Mouse (Mus musculus): ENCODE measurements around the gene Abhd13. TPM values are rescaled to one million over a fixed set of nuclear protein-coding genes. Genes with fewer than 3 reads are reported as not detected.

Gene Abhd13
- total and polyA plus RNA-seq, 3 experiments = 14.0 to 15.5 TPM; not detected in 1

- H3K79me2 ChIP-seq (ENCODE audit: control insufficient read depth, insufficient read depth, low read length, poor library complexity) = no peaks in the 10 kb centered on the region
- H3K27me3 ChIP-seq (ENCODE audit: control insufficient read depth in 1 of 2, insufficient read depth in 2 of 2, low read length in 2 of 2) = no peaks in the 10 kb centered on the region
- no peaks in the 10 kb centered on the region for H3K36me3 ChIP-seq (ENCODE audit: control insufficient read depth in 1 of 2, insufficient read depth in 2 of 2, low read length in 2 of 2)
- H3K4me1 ChIP-seq (ENCODE audit: control insufficient read depth in 1 of 2, insufficient read depth in 2 of 2, low read length in 2 of 2) = no peaks in the 10 kb centered on the region
- no peaks in the 10 kb centered on the region for H3K9me3 ChIP-seq (replicated peaks; ENCODE audit: insufficient read depth, low read length)
- no peak overlapping the region for H3K4me3 ChIP-seq (ENCODE audit: control insufficient read depth in 1 of 2, insufficient read depth in 1 of 2, low read depth in 2 of 2, low read length in 2 of 2)
- H3K9ac ChIP-seq (ENCODE audit: control insufficient read depth, low read depth, low read length, poor library complexity, severe bottlenecking) = no peak overlapping the region
- DNase-seq (ENCODE audit: low read depth, low spot score) = peak; percentile 33
- TF ChIP-seq USF2 (IDR thresholded peaks at IDR 0.05; ENCODE audit: borderline replicate concordance in 1 of 2, insufficient read depth in 1 of 2, low read depth in 1 of 2, low read length in 2 of 2) (no peak), CTCF (IDR thresholded peaks at IDR 0.05 in 2 of 3, conservative IDR thresholded peaks at IDR 0.05 in 1 of 3; ENCODE audit: control insufficient read depth in 1 of 3, insufficient read depth in 1 of 3, low read depth in 2 of 3, low read length in 3 of 3, poor library complexity in 1 of 3, severe bottlenecking in 1 of 3) (peak; percentile 49 to 76 (median 67)), E2F4 (IDR thresholded peaks at IDR 0.05; ENCODE audit: borderline replicate concordance, low read depth, low read length) (no peak), POLR2AphosphoS5 (IDR thresholded peaks at IDR 0.05; ENCODE audit: borderline replicate concordance, low read depth, low read length) (no peak), GABPA (IDR thresholded peaks at IDR 0.05; ENCODE audit: low read depth, low read length) (no peak), POLR2AphosphoS2 (IDR thresholded peaks at IDR 0.05; ENCODE audit: low read length) (no peak), KAT2A (conservative IDR thresholded peaks at IDR 0.05; ENCODE audit: low read depth, low read length) (no peak), MAX (IDR thresholded peaks at IDR 0.05; ENCODE audit: low read length) (no peak), CHD2 (IDR thresholded peaks at IDR 0.05; ENCODE audit: low read length) (no peak), SMC3 (IDR thresholded peaks at IDR 0.05; ENCODE audit: low read depth, low read length) (peak; percentile 74), ZMIZ1 (IDR thresholded peaks at IDR 0.05; ENCODE audit: low read depth, low read length) (no peak), MXI1 (IDR thresholded peaks at IDR 0.05; ENCODE audit: low read depth, low read length) (no peak), NELFE (IDR thresholded peaks at IDR 0.05; ENCODE audit: low read depth, low read length) (no peak), RAD21 (IDR thresholded peaks at IDR 0.05; ENCODE audit: low read depth, low read length) (peak; percentile 55), POLR2A (IDR thresholded peaks at IDR 0.05; ENCODE audit: control insufficient read depth in 1 of 2, insufficient read depth in 1 of 2, low read depth in 1 of 2, low read length in 2 of 2, poor library complexity in 1 of 2) (no peak), ZC3H11A (IDR thresholded peaks at IDR 0.05; ENCODE audit: low read depth, low read length) (peak; percentile 30; the same call in 1 of the 2 replicates), EP300 (IDR thresholded peaks at IDR 0.05; ENCODE audit: low read depth in 1 of 2, low read length in 2 of 2) (no peak), TBP (IDR thresholded peaks at IDR 0.05; ENCODE audit: low read depth, low read length) (no peak), HCFC1 (IDR thresholded peaks at IDR 0.05; ENCODE audit: low read depth, low read length) (no peak), TAL1 (IDR thresholded peaks at IDR 0.05; ENCODE audit: low read length) (no peak), NRF1 (IDR thresholded peaks at IDR 0.05; ENCODE audit: insufficient read depth, low read depth, low read length, poor library complexity, severe bottlenecking) (no peak), RCOR1 (IDR thresholded peaks at IDR 0.05; ENCODE audit: low read depth, low read length) (no peak), MEF2A (IDR thresholded peaks at IDR 0.05; ENCODE audit: extremely low read depth, insufficient replicate concordance, low read depth, low read length, poor library complexity, severe bottlenecking) (no peak), USF1 (IDR thresholded peaks at IDR 0.05; ENCODE audit: low read depth, low read length) (no peak), ETS1 (IDR thresholded peaks at IDR 0.05; ENCODE audit: low read depth, low read length) (no peak)
- no peak overlapping the region for H3K27ac ChIP-seq (ENCODE audit: control insufficient read depth, low read depth, low read length)
These were observed 42.5 kb upstream of the Abhd13 start for GRCm38 (mm10) chr8:9934891-9935565.

Measured in MEL (cell line).